Mouse (Mus musculus) telencephalon, adult 2 months (tissue): ENCODE data around the gene Kri1.
"Not testable (repeated sequence)": the region's sequence is repeated elsewhere in the genome, so short reads cannot be mapped to it uniquely, and the experiment has no call there.

Source experiments
- DNase-seq: peaks from one replicate; pipeline ENCODE4 v3.0.0-alpha.2; 2011; ENCODE audit warnings: low read depth, low spot score

The Kri1 gene

GRCm38 (mm10) chr9:21244428-21245112, 43.2 kb downstream of the Kri1 start:
- DNase-seq: no peak

GRCm38 (mm10) chr9:21243826-21244427, 43.8 kb downstream of the Kri1 start:
- DNase-seq: no peak

GRCm38 (mm10) chr9:21241343-21241742, 46.4 kb downstream of the Kri1 start:
- peak; percentile 83 for DNase-seq

GRCm38 (mm10) chr9:21239465-21239848, 48.3 kb downstream of the Kri1 start:
- DNase-seq: no peak

- no peak for DNase-seq
Measured at GRCm38 (mm10) chr9:21238733-21239464, 48.9 kb downstream of the Kri1 start, which contains the start of gene Keap1. Gene Keap1, minus strand, starts transcription at chr9:21239361.

- no peak for DNase-seq
Measured at GRCm38 (mm10) chr9:21238004-21238732, 49.6 kb downstream of the Kri1 start.

- no peak for DNase-seq
Measured at GRCm38 (mm10) chr9:21237368-21238003, 50.3 kb downstream of the Kri1 start.

- DNase-seq: no peak
Measured at GRCm38 (mm10) chr9:21236991-21237367, 50.8 kb downstream of the Kri1 start.

GRCm38 (mm10) chr9:21235341-21235740, 52.4 kb downstream of the Kri1 start:
- DNase-seq: no peak

GRCm38 (mm10) chr9:21233805-21234204, 54.0 kb downstream of the Kri1 start:
- DNase-seq: no peak

- no peak for DNase-seq
Measured at GRCm38 (mm10) chr9:21233366-21233765, 54.4 kb downstream of the Kri1 start.

- no peak for DNase-seq
Measured at GRCm38 (mm10) chr9:21232867-21233266, 54.9 kb downstream of the Kri1 start.

- no peak for DNase-seq
Measured at GRCm38 (mm10) chr9:21231551-21231950, 56.2 kb downstream of the Kri1 start.

- no peak for DNase-seq
Measured at GRCm38 (mm10) chr9:21227342-21227741, 60.4 kb downstream of the Kri1 start.

GRCm38 (mm10) chr9:21225415-21225758, 62.4 kb downstream of the Kri1 start:
- DNase-seq: no peak

GRCm38 (mm10) chr9:21224576-21225414, 63.0 kb downstream of the Kri1 start:
- no peak for DNase-seq

GRCm38 (mm10) chr9:21223906-21224305, 63.9 kb downstream of the Kri1 start:
- DNase-seq: no peak

GRCm38 (mm10) chr9:21223490-21223889, 64.3 kb downstream of the Kri1 start:
- not testable (repeated sequence) for DNase-seq
